Mouse (Mus musculus) forebrain, embryonic 14.5 days (tissue): ENCODE measurements around the gene Kif3a. TPM values are rescaled to one million over a fixed set of nuclear protein-coding genes. Genes with fewer than 3 reads are reported as not detected.

Experiments used
- ATAC-seq: fragments of 200-750 bp; cut with Nextera tagmentation; 2 replicates; pipeline ENCODE4 v1.8.0; 2017; ENCODE audit warnings: mild to moderate bottlenecking, moderate library complexity
- DNase-seq: peaks from one replicate; pipeline ENCODE4 v3.0.0-alpha.2; 2015; ENCODE audit warnings: low spot score
- H3K27ac ChIP-seq: fragments of 300-500 bp; sonication (generic); 2 replicates; pipeline ENCODE4 v1.5.1; 2014; ENCODE audit warnings: low read depth, mild to moderate bottlenecking, control low read depth, low read length, moderate library complexity
- H3K27me3 ChIP-seq: fragments of 300-500 bp; sonication (generic); replicated peaks from 2 replicates; pipeline ENCODE4 v1.6.1; 2014; ENCODE audit warnings: low read length, control low read depth, mixed read lengths; ENCODE audit not compliant: control insufficient read depth, insufficient read depth
- H3K36me3 ChIP-seq: fragments of 300-500 bp; sonication (generic); 2 replicates; pipeline ENCODE4 v1.6.1; 2014; ENCODE audit warnings: low read length, control low read depth; ENCODE audit not compliant: control insufficient read depth, insufficient read depth
- H3K4me1 ChIP-seq: fragments of 300-500 bp; sonication (generic); 2 replicates; pipeline ENCODE4 v1.6.1; 2014; ENCODE audit warnings: antibody characterized with exemption, low read length, control low read depth; ENCODE audit not compliant: control insufficient read depth, insufficient read depth
- H3K4me2 ChIP-seq: fragments of 300-500 bp; sonication (generic); 2 replicates; pipeline ENCODE4 v1.6.1; 2014; ENCODE audit warnings: mild to moderate bottlenecking, control low read depth, low read length
- H3K4me3 ChIP-seq: fragments of 300-500 bp; sonication (generic); 2 replicates; pipeline ENCODE4 v1.5.1; 2014; ENCODE audit warnings: low read depth, low read length, control low read depth
- H3K9ac ChIP-seq: fragments of 300-500 bp; sonication (generic); 2 replicates; pipeline ENCODE4 v1.6.1; 2014; ENCODE audit warnings: mild to moderate bottlenecking, low read length, control low read depth, moderate library complexity
- H3K9me3 ChIP-seq: fragments of 300-500 bp; sonication (generic); replicated peaks from 2 replicates; pipeline ENCODE4 v1.6.1; 2016; ENCODE audit warnings: low read length, control low read depth, mixed read lengths; ENCODE audit not compliant: control insufficient read depth
- WGBS: fragments of 180-500 bp; shearing (Covaris S2); extraction: QIAGEN DNeasy Blood & Tissue Kit; methylation state at CpG from one replicate; pipeline ENCODE4 v1.1.7; 2014; 5-methylcytosine and 5-hydroxymethylcytosine counted together
- polyA plus RNA-seq: library from polyadenylated mRNA; unstranded; fragments of >200 nt; fragmentation: Nextera tagmentation; extraction: Ambion mirVana; gene quantifications from 2 replicates; pipeline ENCODE4 v1.2.1, GENCODE M21; 2014

The Kif3a gene
- polyA plus RNA-seq, 1 experiment from 2014 or later = 216 TPM

DNA sequence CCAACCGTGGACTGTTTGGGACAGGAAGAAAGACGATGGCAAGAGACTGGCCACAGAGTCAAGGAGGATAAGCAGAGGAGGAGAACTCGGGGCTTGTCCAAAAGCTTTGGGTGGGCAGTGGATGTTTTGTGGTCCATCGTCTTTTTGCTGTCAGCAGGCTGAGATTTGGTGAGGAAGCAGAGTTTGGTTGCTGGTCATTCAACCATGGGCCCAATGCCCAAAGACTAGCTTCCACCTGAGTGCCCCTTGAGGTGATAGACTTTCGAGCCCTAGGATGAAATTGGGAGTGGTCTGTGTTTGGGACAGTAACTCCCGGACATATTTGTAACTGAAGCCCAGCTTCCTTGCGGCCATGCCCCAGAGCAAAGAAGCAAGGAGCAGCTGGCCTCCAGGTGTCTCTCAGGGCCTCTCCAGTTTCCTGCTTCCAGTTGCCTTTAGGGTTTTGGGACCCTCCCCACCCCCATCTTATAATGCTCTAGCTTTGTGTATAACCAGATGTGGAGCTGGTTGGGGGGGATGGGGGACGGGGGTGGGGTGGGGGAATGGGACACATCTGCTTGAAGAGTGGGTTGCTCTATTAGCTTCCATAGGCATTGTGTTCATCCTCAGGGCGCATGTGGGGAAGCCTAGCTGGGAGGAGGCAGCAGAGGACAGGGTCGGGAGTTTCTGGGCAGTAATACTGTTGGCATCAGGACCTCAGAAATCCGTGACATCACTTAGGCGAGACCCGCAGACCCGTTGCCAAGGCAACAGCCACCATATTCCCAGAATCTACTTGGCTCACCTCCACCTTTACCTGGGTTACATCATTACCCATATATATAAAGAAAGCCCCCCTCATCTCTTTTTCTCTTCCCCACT, 43.4 kb upstream of the Kif3a start:
- Histone ChIP-seq H3K4me3 (no peak overlapping the region), H3K9ac (no peak overlapping the region), H3K27ac (no peak overlapping the region), H3K36me3 (no peaks in the 10 kb centered on the region), H3K4me2 (no peak overlapping the region), H3K9me3 (no peaks in the 10 kb centered on the region), H3K27me3 (no peaks in the 10 kb centered on the region), H3K4me1 (peaks cover 22% of the 10 kb centered on the region)
- ATAC-seq (no peak), DNase-seq (no peak)
- WGBS = 86% methylated on average over 14 of the region's 14 CpGs

DNA sequence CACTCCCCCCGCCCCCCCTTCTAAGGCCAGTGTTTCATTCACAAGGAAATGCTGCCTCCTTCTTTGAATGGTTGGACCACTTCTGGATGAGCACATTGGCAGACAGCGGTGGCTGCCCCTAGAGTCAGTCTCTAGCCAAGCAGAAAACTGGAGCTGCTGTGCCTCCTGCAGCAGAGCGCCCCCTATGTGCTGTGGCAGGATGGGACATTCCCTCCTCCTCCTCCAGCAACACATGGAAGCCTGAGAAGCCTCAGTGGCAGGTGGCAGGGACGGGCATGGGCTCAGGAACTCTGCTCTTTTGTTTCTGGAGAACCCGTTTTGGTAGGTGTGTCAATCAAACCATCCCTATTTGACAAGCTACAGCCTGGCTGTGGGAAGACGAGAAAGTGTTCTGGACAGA, 42.3 kb upstream of the Kif3a start:
- Histone ChIP-seq H3K36me3 (no peaks in the 10 kb centered on the region), H3K4me2 (no peak overlapping the region), H3K4me3 (no peak overlapping the region), H3K27me3 (no peaks in the 10 kb centered on the region), H3K4me1 (peaks cover 22% of the 10 kb centered on the region), H3K9me3 (no peaks in the 10 kb centered on the region), H3K27ac (no peak overlapping the region), H3K9ac (no peak overlapping the region)
- 58% methylated on average over 6 of the region's 6 CpGs for WGBS
- DNase-seq (no peak), ATAC-seq (no peak)

DNA sequence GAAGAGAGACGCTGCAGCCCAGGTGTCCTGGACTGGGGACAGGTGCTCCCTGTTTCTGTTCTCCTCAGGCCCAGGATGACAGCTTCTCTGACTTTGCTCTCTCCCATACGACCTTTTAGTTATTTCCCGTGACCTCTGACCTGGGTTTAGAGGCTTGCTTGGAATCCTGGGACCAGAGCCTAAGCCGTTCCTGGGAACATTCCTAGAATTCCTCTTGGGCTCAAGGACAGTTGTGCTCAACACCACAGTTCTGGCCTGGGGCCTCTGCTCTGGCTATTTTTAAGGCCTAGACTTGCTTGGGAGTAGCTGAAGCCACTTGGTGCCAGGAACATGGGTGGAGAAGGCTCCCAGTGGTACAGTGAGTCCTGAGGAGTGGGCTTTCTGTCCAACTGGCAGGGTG, 41.7 kb upstream of the Kif3a start:
- no peaks in the 10 kb centered on the region for H3K9me3 ChIP-seq
- peaks cover 19% of the 10 kb centered on the region for H3K4me1 ChIP-seq
- H3K4me3 ChIP-seq = no peak overlapping the region
- no peak for ATAC-seq
- no peak overlapping the region for H3K9ac ChIP-seq
- H3K27me3 ChIP-seq = no peaks in the 10 kb centered on the region
- DNase-seq = no peak
- no peak overlapping the region for H3K27ac ChIP-seq
- WGBS = 56% methylated on average over 4 of the region's 4 CpGs
- H3K36me3 ChIP-seq = no peaks in the 10 kb centered on the region
- H3K4me2 ChIP-seq = no peak overlapping the region

DNA sequence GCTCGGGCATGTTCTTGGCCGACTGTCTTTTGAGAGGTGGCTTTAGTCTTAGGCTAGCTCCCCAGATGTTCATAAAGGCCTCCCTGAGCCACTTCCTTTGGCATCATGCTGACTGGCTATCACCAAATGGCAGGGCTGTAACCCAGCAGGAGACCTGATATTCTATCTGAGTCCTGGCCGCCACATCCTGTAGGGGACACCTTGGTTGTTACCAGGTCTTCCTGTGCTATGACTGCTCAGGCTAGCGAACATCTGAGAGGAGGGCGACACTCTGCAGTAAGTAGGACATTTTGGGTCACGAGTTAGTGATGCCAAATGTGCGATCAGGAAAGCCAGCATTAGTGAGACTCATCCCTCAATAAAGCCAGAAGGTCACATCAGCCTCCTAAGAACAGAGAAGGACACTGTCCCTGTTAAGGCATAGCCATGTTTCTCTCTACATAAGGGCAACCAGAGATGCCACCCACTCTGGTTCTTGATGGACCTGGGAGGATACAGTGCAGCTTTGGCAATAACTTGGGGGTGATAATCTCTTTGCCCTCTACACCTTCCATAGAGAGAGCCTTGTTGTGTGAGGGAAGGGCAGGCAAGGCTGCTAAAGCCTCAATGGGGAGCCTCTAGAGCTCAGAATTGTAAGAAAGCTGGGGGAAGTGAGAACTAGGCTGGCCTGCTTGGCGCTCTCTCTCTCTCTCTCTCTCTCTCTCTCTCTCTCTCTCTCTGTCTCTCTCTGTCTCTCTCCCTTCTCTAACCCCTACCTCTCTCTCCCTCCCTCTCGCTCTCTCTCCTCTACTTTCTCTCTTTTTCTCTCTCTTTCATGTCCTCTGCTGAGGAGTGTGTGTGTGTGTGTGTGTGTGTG, 38.6 kb upstream of the Kif3a start:
- Histone ChIP-seq H3K9me3 (no peaks in the 10 kb centered on the region), H3K27me3 (no peaks in the 10 kb centered on the region), H3K4me1 (0 out of 2 replicates have a peak, but pooled peaks cover 4% of the 10 kb centered on the region), H3K4me3 (no peak overlapping the region), H3K9ac (no peak overlapping the region), H3K36me3 (peaks cover 1% of the 10 kb centered on the region; the same call in 1 of the 2 replicates), H3K4me2 (no peak overlapping the region), H3K27ac (no peak overlapping the region)
- WGBS = 82% methylated on average over 9 of the region's 9 CpGs
- ATAC-seq (no peak), DNase-seq (no peak)

DNA sequence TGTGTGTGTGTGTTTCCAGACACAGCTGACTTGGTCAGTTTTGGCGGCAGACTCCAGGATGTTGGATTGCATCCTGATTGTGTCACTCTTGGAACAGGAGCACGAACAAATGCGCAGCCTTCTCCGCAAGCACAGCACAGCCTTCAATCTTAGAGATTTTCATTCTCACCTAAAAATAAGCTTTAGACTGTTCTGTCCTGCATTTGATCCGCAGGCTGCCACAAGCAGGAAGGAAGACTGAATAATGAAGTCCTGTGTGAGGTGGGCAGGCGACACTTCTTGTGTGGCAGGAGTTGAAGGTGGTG, 38.0 kb upstream of the Kif3a start:
- Histone ChIP-seq H3K9ac (no peak overlapping the region), H3K4me3 (no peak overlapping the region), H3K27me3 (no peaks in the 10 kb centered on the region), H3K27ac (no peak overlapping the region), H3K36me3 (peaks cover 7% of the 10 kb centered on the region; the same call in 1 of the 2 replicates), H3K4me2 (no peak overlapping the region), H3K4me1 (0 out of 2 replicates have a peak, but pooled peaks cover 4% of the 10 kb centered on the region), H3K9me3 (no peaks in the 10 kb centered on the region)
- no peak for DNase-seq
- no peak for ATAC-seq
- WGBS = 72% methylated on average over 6 of the region's 6 CpGs

DNA sequence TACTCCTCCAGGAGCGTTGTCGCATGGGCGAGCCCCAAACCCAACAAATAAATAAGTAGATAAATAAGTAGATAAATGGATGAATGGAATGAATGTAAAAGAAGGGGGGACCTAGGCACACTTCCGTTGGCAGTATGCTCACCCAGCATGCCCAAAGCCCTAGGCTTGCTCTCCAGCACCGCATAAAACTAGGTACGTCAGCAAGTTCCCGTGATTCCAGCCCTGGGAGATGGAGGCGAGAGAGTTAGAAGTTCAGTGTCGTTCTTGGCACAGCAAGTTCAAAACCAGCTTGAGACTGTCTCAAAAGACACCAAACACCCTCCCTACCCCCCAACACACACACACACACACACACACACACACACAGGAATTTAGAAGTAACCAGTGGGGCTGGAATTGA, 37.2 kb upstream of the Kif3a start:
- Histone ChIP-seq H3K9me3 (no peaks in the 10 kb centered on the region), H3K4me1 (0 out of 2 replicates have a peak, but pooled peaks cover 4% of the 10 kb centered on the region), H3K27me3 (no peaks in the 10 kb centered on the region), H3K9ac (no peak overlapping the region), H3K36me3 (peaks cover 15% of the 10 kb centered on the region), H3K4me2 (no peak overlapping the region), H3K27ac (no peak overlapping the region), H3K4me3 (no peak overlapping the region)
- ATAC-seq (no peak), DNase-seq (no peak)
- WGBS = 90% methylated on average over 9 of the region's 9 CpGs

DNA sequence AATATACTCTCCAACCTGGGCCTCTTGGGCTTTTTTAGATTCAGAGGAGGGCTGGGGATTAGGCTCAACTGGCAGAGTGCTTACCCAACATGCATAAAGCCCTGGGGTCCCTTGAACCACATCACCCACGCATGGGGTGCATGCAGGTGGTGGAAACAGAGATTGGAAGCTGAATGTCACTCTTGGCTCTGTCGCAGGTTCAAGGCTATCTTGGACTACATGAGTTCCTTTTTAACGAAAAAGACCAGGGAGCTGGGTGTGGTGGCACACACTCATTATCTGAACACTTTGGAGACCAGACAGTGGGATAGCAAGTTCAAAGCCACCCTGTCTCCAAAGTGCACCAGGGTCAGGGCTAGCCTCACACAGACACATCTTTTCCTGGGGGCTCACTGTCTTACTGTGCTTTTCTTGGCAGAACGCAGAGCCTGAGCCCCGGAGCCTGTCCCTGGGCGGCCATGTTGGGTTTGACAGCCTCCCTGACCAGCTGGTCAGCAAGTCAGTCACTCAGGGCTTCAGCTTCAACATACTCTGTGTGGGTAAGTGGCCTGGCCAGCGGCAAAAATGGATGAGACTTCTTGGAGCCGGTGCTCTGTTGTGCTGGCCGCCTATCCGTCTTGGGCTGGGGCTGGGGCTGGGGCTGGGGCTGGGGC, 35.5 kb upstream of the Kif3a start:
- H3K27me3 ChIP-seq = no peaks in the 10 kb centered on the region
- H3K9ac ChIP-seq = no peak overlapping the region
- H3K4me2 ChIP-seq = no peak overlapping the region
- WGBS = 91% methylated on average over 10 of the region's 10 CpGs
- no peaks in the 10 kb centered on the region for H3K4me1 ChIP-seq
- H3K27ac ChIP-seq = no peak overlapping the region
- ATAC-seq = no peak
- no peaks in the 10 kb centered on the region for H3K9me3 ChIP-seq
- H3K4me3 ChIP-seq = no peak overlapping the region
- peaks cover 32% of the 10 kb centered on the region for H3K36me3 ChIP-seq
- DNase-seq = no peak

DNA sequence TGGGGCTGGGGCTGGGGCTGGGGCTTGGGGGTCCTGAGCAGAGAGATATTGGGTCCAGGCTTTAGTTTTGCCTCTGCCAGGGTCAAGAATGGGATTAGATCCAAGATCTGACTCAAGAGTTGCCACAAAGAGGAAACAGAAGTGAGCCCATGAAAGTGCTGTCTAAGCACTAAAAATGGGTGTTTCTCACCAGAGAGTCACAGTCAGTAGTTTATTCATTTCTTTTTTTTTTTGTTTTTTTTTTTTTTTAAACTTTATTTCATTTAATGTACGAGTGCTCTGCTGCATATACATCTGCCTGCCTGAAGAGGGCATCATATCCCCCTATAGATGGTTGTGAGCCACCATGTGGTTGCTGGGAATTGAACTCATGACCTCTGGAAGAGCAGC, 35.0 kb upstream of the Kif3a start:
- 87% methylated on average over 1 of the region's 1 CpGs for WGBS
- Histone ChIP-seq H3K4me2 (no peak overlapping the region), H3K9ac (no peak overlapping the region), H3K9me3 (no peaks in the 10 kb centered on the region), H3K27me3 (no peaks in the 10 kb centered on the region), H3K36me3 (peaks cover 37% of the 10 kb centered on the region), H3K4me1 (no peaks in the 10 kb centered on the region), H3K4me3 (no peak overlapping the region), H3K27ac (no peak overlapping the region)
- ATAC-seq (no peak), DNase-seq (no peak)
